Mouse (Mus musculus) stomach, embryonic 14.5 days (tissue): Measurements from ENCODE around the gene Prdx6. TPM values are rescaled to one million over a fixed set of nuclear protein-coding genes. Genes with fewer than 3 reads are reported as not detected.
"Not testable (repeated sequence)": the region's sequence is repeated elsewhere in the genome, so short reads cannot be mapped to it uniquely, and the experiment has no call there.

ENCODE experiments used
- ATAC-seq: fragments of 200-750 bp; cut with Nextera tagmentation; 2 replicates; pipeline ENCODE4 v1.8.0; 2017; ENCODE audit warnings: low read depth, moderate TSS enrichment; ENCODE audit not compliant: insufficient number of reproducible peaks, insufficient read depth, low FRiP score
- H3K27ac ChIP-seq: fragments of 300-500 bp; sonication (generic); 2 replicates; pipeline ENCODE4 v1.5.1; 2014; ENCODE audit warnings: mild to moderate bottlenecking, low read length, moderate library complexity, mixed read lengths
- H3K27me3 ChIP-seq: fragments of 300-500 bp; sonication (generic); 2 replicates; pipeline ENCODE4 v1.6.1; 2014; ENCODE audit warnings: low read length, control low read depth, mixed read lengths; ENCODE audit not compliant: control insufficient read depth, insufficient read depth
- H3K36me3 ChIP-seq: fragments of 300-500 bp; sonication (generic); 2 replicates; pipeline ENCODE4 v1.6.1; 2014; ENCODE audit warnings: mild to moderate bottlenecking, control low read depth, low read length, moderate library complexity, mixed read lengths; ENCODE audit not compliant: control insufficient read depth, insufficient read depth
- H3K4me1 ChIP-seq: fragments of 300-500 bp; sonication (generic); 2 replicates; pipeline ENCODE4 v1.6.1; 2014; ENCODE audit warnings: low read length, control low read depth, mixed read lengths; ENCODE audit not compliant: control insufficient read depth, insufficient read depth
- H3K4me2 ChIP-seq: fragments of 300-500 bp; sonication (generic); replicated peaks from 2 replicates; pipeline ENCODE4 v1.6.1; 2014; ENCODE audit warnings: low read depth, low read length, control low read depth
- H3K4me3 ChIP-seq: fragments of 300-500 bp; sonication (generic); 2 replicates; pipeline ENCODE4 v1.5.1; 2014; ENCODE audit warnings: low read depth, low read length, control low read depth
- H3K9ac ChIP-seq: fragments of 300-500 bp; sonication (generic); replicated peaks from 2 replicates; pipeline ENCODE4 v1.6.1; 2014; ENCODE audit warnings: low read depth, mild to moderate bottlenecking, control low read depth, low read length, moderate library complexity, mixed read lengths
- H3K9me3 ChIP-seq: fragments of 300-500 bp; sonication (generic); 2 replicates; pipeline ENCODE4 v1.6.1; 2016; ENCODE audit warnings: low read depth, low read length, control low read depth; ENCODE audit not compliant: control insufficient read depth
- WGBS: fragments of 180-500 bp; shearing (Covaris S2); extraction: QIAGEN DNeasy Blood & Tissue Kit; methylation state at CpG from one replicate; pipeline ENCODE4 v1.1.7; 2014; 5-methylcytosine and 5-hydroxymethylcytosine counted together
- polyA plus RNA-seq: library from polyadenylated mRNA; unstranded; fragments of >200 nt; fragmentation: Nextera tagmentation; extraction: Ambion mirVana; gene quantifications from 2 replicates; pipeline ENCODE4 v1.2.1, GENCODE M21; 2014

Prdx6 gene
- polyA plus RNA-seq, 1 experiment from 2014 or later = 396 TPM

GRCm38 (mm10) chr1:161214465-161214864 is 36.6 kb downstream of the Prdx6 start:
- H3K4me2 ChIP-seq = no peak overlapping the region
- H3K9me3 ChIP-seq = no peaks in the 10 kb centered on the region
- WGBS = 29% methylated on average over 4 of the region's 4 CpGs
- no peaks in the 10 kb centered on the region for H3K36me3 ChIP-seq
- H3K27ac ChIP-seq = no peak overlapping the region
- no peak for ATAC-seq
- H3K27me3 ChIP-seq = no peaks in the 10 kb centered on the region
- H3K4me3 ChIP-seq = no peak overlapping the region
- no peaks in the 10 kb centered on the region for H3K4me1 ChIP-seq
- no peak overlapping the region for H3K9ac ChIP-seq

- no peak for ATAC-seq
- Histone ChIP-seq H3K27ac (no peak overlapping the region), H3K4me2 (no peak overlapping the region), H3K27me3 (no peaks in the 10 kb centered on the region), H3K4me3 (no peak overlapping the region), H3K36me3 (no peaks in the 10 kb centered on the region), H3K9me3 (no peaks in the 10 kb centered on the region), H3K4me1 (no peaks in the 10 kb centered on the region), H3K9ac (no peak overlapping the region)
- WGBS = 72% methylated on average over 5 of the region's 5 CpGs
These were observed 51.2 kb downstream of the Prdx6 start for GRCm38 (mm10) chr1:161199856-161200255.

DNA sequence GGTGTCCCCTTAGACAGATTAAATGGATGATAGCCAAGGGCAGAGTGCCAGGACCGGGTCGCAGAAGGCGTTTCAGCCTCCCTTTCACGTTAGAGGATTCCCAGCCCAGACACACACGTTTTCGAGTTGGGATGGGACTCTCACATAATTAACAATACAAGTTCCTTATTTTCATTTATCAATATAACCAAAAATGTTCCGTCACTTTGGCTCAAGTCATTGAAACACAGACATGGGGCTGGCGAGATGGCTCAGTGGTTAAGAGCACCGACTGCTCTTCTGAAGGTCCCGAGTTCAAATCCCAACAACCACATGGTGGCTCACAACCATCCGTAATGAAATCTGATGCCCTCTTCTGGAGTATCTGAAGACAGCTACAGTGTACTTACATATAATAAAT is 54.7 kb downstream of the Prdx6 start:
- H3K9ac ChIP-seq, H3K36me3 ChIP-seq, H3K4me1 ChIP-seq, ATAC-seq, H3K27me3 ChIP-seq, H3K9me3 ChIP-seq, H3K27ac ChIP-seq: not testable (repeated sequence)
- Histone ChIP-seq H3K4me2 (peak overlapping the region; percentile 42), H3K4me3 (peak overlapping the region; percentile 37; the same call in 1 of the 2 replicates)
- 52% methylated on average over 11 of the region's 11 CpGs for WGBS

- no peaks in the 10 kb centered on the region for H3K27me3 ChIP-seq
- H3K9ac ChIP-seq = 0 out of 2 replicates have a peak overlapping the region, but pooled peaks have one; percentile 2
- under 1% methylated on average over 16 of the region's 16 CpGs for WGBS
- H3K9me3 ChIP-seq = no peaks in the 10 kb centered on the region
- H3K27ac ChIP-seq = no peak overlapping the region
- no peaks in the 10 kb centered on the region for H3K4me1 ChIP-seq
- peak overlapping the region; percentile 37 for H3K4me3 ChIP-seq
- ATAC-seq = peak; percentile 92
- peak overlapping the region; percentile 42 for H3K4me2 ChIP-seq
- no peaks in the 10 kb centered on the region for H3K36me3 ChIP-seq
These were observed 55.3 kb downstream of the Prdx6 start for GRCm38 (mm10) chr1:161195541-161196351.

GRCm38 (mm10) chr1:161190253-161190910 is 60.6 kb downstream of the Prdx6 start:
- ATAC-seq = no peak

More at GRCm38 (mm10) chr1:161190253-161190910, 60.6 kb downstream of the Prdx6 start:
- Histone ChIP-seq H3K9ac (no peak overlapping the region), H3K9me3 (no peaks in the 10 kb centered on the region), H3K27ac (no peak overlapping the region), H3K4me3 (no peak overlapping the region), H3K4me2 (no peak overlapping the region), H3K4me1 (no peaks in the 10 kb centered on the region), H3K27me3 (no peaks in the 10 kb centered on the region), H3K36me3 (no peaks in the 10 kb centered on the region)
- WGBS = 66% methylated on average over 9 of the region's 9 CpGs

Other genes with a start within 250 kb of the Prdx6 start
- gene Zbtb37, start 216.4 kb downstream of the Prdx6 start, polyA plus RNA-seq = 12.7 and 14.1 TPM in 2 replicates
- 26.1 and 31.2 TPM in 2 replicates for gene Dars2, start 180.6 kb downstream of the Prdx6 start, polyA plus RNA-seq
- gene Cenpl, start 180.5 kb downstream of the Prdx6 start, polyA plus RNA-seq = 28.7 and 32.7 TPM in 2 replicates
- 18.9 and 19.0 TPM in 2 replicates for gene Klhl20, start 119.7 kb downstream of the Prdx6 start, polyA plus RNA-seq
- 1.6 and 1.9 TPM in 2 replicates for gene Ankrd45, start 108.5 kb downstream of the Prdx6 start, polyA plus RNA-seq
- not detected in 2 replicates for gene Tex50, start 91.9 kb downstream of the Prdx6 start, polyA plus RNA-seq
- gene Tnfsf4, start 144.2 kb upstream of the Prdx6 start, polyA plus RNA-seq = 0.18 TPM in 1 of 2 replicates, not detected in the other
- 0.12 TPM in 1 of 2 replicates, not detected in the other for gene Tnfsf18, start 243.4 kb upstream of the Prdx6 start, polyA plus RNA-seq